Comparison of ENCODE assay signal across 20 mouse cellular contexts in genomic region chr13:102576871-102577662, GRCm38 (mm10).
DNase-seq lines count a peak whose midpoint lies in the region; ATAC-seq lines count a peak whose summit lies in the region.
"Had no signal": no experiment of that assay in that cellular context is flagged by ENCODE, and none has a peak within 500 bp of the region (broad histone marks: within the 10 kb centered on the region; RNA-seq: fewer than 3 reads in every experiment).

No protein-coding gene starts in this region.

- 0 out of 2 replicates have a peak, but pooled peaks cover 6% of the 10 kb centered on the region for H3K4me1 ChIP-seq in limb, embryonic 11.5 days (ENCODE audit: control insufficient read depth, insufficient read depth, low read length)
- H3K4me1 ChIP-seq in limb, embryonic 10.5 days, result peaks cover 17% of the 10 kb centered on the region
- H3K4me1 ChIP-seq in limb, embryonic 12.5 days (replicated peaks), result peaks cover 23% of the 10 kb centered on the region
- peaks cover 10% of the 10 kb centered on the region for H3K4me1 ChIP-seq in midbrain, embryonic 10.5 days
- H3K4me1 ChIP-seq: forebrain, embryonic 15.5 days; heart, embryonic 12.5 days had no signal

- no peak overlapping the region for H3K9ac ChIP-seq in limb, embryonic 11.5 days (ENCODE audit: low read length)
- no peak overlapping the region for H3K9ac ChIP-seq in limb, embryonic 12.5 days (replicated peaks)
- H3K9ac ChIP-seq: embryonic facial prominence, embryonic 15.5 days; forebrain, embryonic 15.5 days; heart, embryonic 12.5 days; hindbrain, embryonic 15.5 days had no signal

- no peaks in the 10 kb centered on the region for H3K9me3 ChIP-seq in limb, embryonic 11.5 days (ENCODE audit: control insufficient read depth, low read length)
- H3K9me3 ChIP-seq in limb, embryonic 10.5 days (replicated peaks), result no peaks in the 10 kb centered on the region
- H3K9me3 ChIP-seq in limb, embryonic 12.5 days, result no peaks in the 10 kb centered on the region
- no peaks in the 10 kb centered on the region for H3K9me3 ChIP-seq in midbrain, embryonic 10.5 days (replicated peaks)
- H3K9me3 ChIP-seq: embryonic facial prominence, embryonic 15.5 days; forebrain, embryonic 15.5 days; heart, embryonic 12.5 days; hindbrain, embryonic 10.5 days; hindbrain, embryonic 15.5 days had no signal

- no peaks in the 10 kb centered on the region for H3K36me3 ChIP-seq in limb, embryonic 11.5 days (ENCODE audit: control insufficient read depth, insufficient read depth, low read length)
- H3K36me3 ChIP-seq in limb, embryonic 10.5 days, result no peaks in the 10 kb centered on the region
- H3K36me3 ChIP-seq in limb, embryonic 12.5 days, result no peaks in the 10 kb centered on the region
- no peaks in the 10 kb centered on the region for H3K36me3 ChIP-seq in midbrain, embryonic 10.5 days
- H3K36me3 ChIP-seq: embryonic facial prominence, embryonic 15.5 days; forebrain, embryonic 15.5 days; heart, embryonic 12.5 days; hindbrain, embryonic 10.5 days; hindbrain, embryonic 15.5 days had no signal

- H3K27me3 ChIP-seq in limb, embryonic 11.5 days (ENCODE audit: control insufficient read depth, insufficient read depth, low read length), result no peaks in the 10 kb centered on the region; the same call in 1 of the 2 replicates
- peaks cover 60% of the 10 kb centered on the region for H3K27me3 ChIP-seq in limb, embryonic 10.5 days (ENCODE audit: low read depth, poor library complexity, severe bottlenecking)
- peaks cover 32% of the 10 kb centered on the region for H3K27me3 ChIP-seq in limb, embryonic 12.5 days
- no peaks in the 10 kb centered on the region for H3K27me3 ChIP-seq in midbrain, embryonic 10.5 days (ENCODE audit: low read depth, poor library complexity, severe bottlenecking)
- H3K27me3 ChIP-seq: embryonic facial prominence, embryonic 15.5 days; forebrain, embryonic 15.5 days; heart, embryonic 12.5 days; hindbrain, embryonic 15.5 days had no signal

- DNase-seq in limb, embryonic 11.5 days (ENCODE audit: low spot score), result peak; percentile 25
- DNase-seq in limb, embryonic 10.5 days (ENCODE audit: low spot score), result no peak
- DNase-seq in embryo, embryonic 11 days, result peak; percentile 36
- peak; percentile 52 for DNase-seq in mesoderm, embryonic 11.5 days (ENCODE audit: low read depth, low spot score)
- DNase-seq in midbrain, embryonic 10.5 days (ENCODE audit: low spot score), result no peak
- DNase-seq: adrenal gland, postnatal 10 days; cerebellum, adult 11-12 months; cerebellum, adult 9-10 months; cerebellum, postnatal 25 days; gastrocnemius, postnatal 25 days; kidney, adult 11 months had no signal

- 0 out of 2 replicates have a peak, but pooled peaks have one; percentile 47 for ATAC-seq in limb, embryonic 11.5 days (ENCODE audit: insufficient number of reproducible peaks, low FRiP score, low TSS enrichment, low read depth)
- peak; percentile 76; the same call in 1 of the 2 replicates for ATAC-seq in limb, embryonic 12.5 days (ENCODE audit: insufficient number of reproducible peaks, insufficient read depth, low FRiP score, low TSS enrichment, low read depth)
- no peak for ATAC-seq in erythroid progenitor cell, adult 5-6 weeks (replicated peaks; ENCODE audit: low FRiP score, poor library complexity, severe bottlenecking)
- no peak for ATAC-seq in inflammation-experienced regulatory T-cells, adult 6 months
- ATAC-seq: forebrain, embryonic 15.5 days had no signal

- no peak overlapping the region for H3K27ac ChIP-seq in limb, embryonic 11.5 days (replicated peaks; ENCODE audit: low read depth, low read length)
- H3K27ac ChIP-seq in limb, embryonic 10.5 days, result no peak overlapping the region
- H3K27ac ChIP-seq in limb, embryonic 12.5 days, result no peak overlapping the region
- H3K27ac ChIP-seq in midbrain, embryonic 10.5 days (replicated peaks), result no peak overlapping the region
- H3K27ac ChIP-seq: embryonic facial prominence, embryonic 15.5 days; forebrain, embryonic 15.5 days; hindbrain, embryonic 10.5 days; hindbrain, embryonic 15.5 days had no signal

- WGBS in limb, embryonic 11.5 days, result 19% methylated on average over 7 of the region's 7 CpGs
- WGBS in limb, embryonic 10.5 days, result 32% methylated on average over 7 of the region's 7 CpGs
- WGBS in limb, embryonic 12.5 days, result 22% methylated on average over 7 of the region's 7 CpGs
- 79% methylated on average over 7 of the region's 7 CpGs for WGBS in midbrain, embryonic 10.5 days

- no peak overlapping the region for H3K4me3 ChIP-seq in limb, embryonic 11.5 days (ENCODE audit: low read depth, low read length)
- H3K4me3 ChIP-seq in limb, embryonic 10.5 days, result no peak overlapping the region
- no peak overlapping the region for H3K4me3 ChIP-seq in limb, embryonic 12.5 days (replicated peaks)
- H3K4me3 ChIP-seq in midbrain, embryonic 10.5 days, result no peak overlapping the region
- H3K4me3 ChIP-seq: embryonic facial prominence, embryonic 15.5 days; erythroblast, embryonic 14.5 days; forebrain, embryonic 15.5 days; heart, embryonic 12.5 days; hindbrain, embryonic 10.5 days; hindbrain, embryonic 15.5 days had no signal

- H3K4me2 ChIP-seq in limb, embryonic 11.5 days (ENCODE audit: low read depth, severe bottlenecking), result no peak overlapping the region
- H3K4me2 ChIP-seq in limb, embryonic 12.5 days, result peak overlapping the region; percentile 11
- H3K4me2 ChIP-seq: embryonic facial prominence, embryonic 15.5 days; forebrain, embryonic 15.5 days; heart, embryonic 12.5 days; hindbrain, embryonic 15.5 days had no signal

Comparison
In these comparisons a context has a peak if more than half of its experiments do, and no peak if none do; other contexts are left out.
1. DNase-seq: peak in limb, embryonic 11.5 days (single experiment), embryo, embryonic 11 days (single experiment) and mesoderm, embryonic 11.5 days (single experiment); none in limb, embryonic 10.5 days (single experiment) and midbrain, embryonic 10.5 days (single experiment).
2. ATAC-seq: peak in limb, embryonic 11.5 days (single experiment) and limb, embryonic 12.5 days (single experiment); none in erythroid progenitor cell, adult 5-6 weeks (single experiment) and inflammation-experienced regulatory T-cells, adult 6 months (single experiment).